Mouse (Mus musculus): ENCODE data around the gene Cbx1.
A peak's percentile ranks its signal among the peaks of the same experiment; 100 is the strongest.

The Cbx1 gene

GRCm38 (mm10) chr11:96788871-96789795 lies at the start of gene Cbx1:
Gene Cbx1 (plus strand): TSS chr11:96789127.
- peak; percentile 94 for DNase-seq

DNA sequence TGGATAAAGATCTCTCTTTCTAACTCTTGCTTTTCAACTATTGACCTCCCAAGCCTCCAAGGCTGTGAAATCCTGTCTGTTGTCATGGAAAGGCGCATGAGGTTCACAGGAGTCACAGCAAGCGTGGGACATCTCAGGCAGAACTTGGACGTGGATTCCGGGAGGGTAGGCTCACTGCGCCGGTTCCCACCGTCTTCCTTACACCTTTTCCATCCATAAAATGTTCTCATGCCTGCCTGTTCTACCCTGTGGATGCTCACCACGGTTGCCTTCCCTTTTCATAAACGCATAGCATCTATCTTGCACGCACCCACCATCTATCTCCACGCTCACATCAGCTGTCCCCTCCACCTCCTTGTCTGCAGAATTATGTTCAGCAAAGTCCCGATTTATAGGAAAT lies 48.1 kb upstream of the Cbx1 start:
- no peak for DNase-seq

GRCm38 (mm10) chr11:96741995-96742394 lies 46.9 kb upstream of the Cbx1 start:
- DNase-seq, result no peak

- DNase-seq, result no peak
Observed at GRCm38 (mm10) chr11:96743000-96743399, 45.9 kb upstream of the Cbx1 start.

DNA sequence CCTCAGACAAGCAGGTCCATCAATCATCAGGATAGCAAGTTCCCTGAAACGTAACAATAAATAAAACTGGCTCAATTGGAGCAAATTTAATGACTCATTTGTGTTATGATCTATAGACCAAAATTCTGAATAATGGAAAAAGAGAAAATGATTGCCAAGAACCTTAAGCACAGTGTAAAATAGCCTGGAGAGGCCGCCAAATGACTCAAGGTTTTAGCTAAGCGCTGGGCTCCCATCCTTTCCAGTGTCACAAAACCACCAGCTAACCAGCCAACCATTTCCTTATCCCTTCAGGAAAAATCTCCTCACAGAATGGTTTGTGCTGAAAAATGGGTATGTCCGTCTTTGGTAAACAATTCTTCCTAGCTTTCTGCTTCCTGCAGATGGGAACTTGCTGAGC lies 45.0 kb upstream of the Cbx1 start:
- DNase-seq, result no peak

GRCm38 (mm10) chr11:96746648-96747047 lies 42.3 kb upstream of the Cbx1 start:
- DNase-seq, result no peak

DNA sequence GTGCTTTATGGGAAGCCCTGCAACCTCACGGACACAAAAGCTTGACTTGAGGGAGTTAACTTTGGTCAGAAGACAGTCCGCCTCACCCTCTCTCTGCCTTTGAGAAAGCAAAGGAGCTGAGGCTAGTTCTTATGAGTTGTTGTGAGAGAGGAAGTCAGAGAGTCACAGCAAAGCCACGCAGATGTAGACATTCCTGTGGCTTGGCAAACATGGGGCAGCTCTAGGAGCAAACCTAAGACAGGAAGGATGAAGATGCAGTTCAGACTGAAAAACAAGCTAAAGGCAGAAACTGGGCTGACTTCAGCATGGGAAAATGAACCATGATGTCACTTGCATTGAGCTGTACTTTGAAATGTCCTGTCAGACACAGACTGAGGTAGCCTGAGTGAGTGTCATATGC lies 41.4 kb upstream of the Cbx1 start:
- DNase-seq, result no peak

DNA sequence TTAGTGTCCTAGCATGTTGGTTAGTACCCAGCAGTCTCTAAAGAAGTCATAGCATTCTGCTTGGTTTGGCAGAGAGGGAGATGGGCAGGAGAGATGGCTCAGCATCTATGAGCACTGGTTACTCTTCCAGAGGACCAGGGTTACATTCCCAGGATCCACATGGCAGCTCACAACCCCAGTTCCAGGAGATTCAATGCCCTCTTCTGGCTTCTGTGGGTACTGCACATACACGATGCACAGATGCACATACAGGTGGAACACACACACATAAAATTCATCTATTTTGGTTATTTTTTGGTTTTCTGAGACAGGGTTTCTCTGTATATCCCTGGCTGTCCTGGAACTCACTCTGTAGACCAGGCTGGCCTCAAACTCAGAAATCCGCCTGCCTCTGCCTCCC lies 33.6 kb upstream of the Cbx1 start:
- DNase-seq, result no peak

DNA sequence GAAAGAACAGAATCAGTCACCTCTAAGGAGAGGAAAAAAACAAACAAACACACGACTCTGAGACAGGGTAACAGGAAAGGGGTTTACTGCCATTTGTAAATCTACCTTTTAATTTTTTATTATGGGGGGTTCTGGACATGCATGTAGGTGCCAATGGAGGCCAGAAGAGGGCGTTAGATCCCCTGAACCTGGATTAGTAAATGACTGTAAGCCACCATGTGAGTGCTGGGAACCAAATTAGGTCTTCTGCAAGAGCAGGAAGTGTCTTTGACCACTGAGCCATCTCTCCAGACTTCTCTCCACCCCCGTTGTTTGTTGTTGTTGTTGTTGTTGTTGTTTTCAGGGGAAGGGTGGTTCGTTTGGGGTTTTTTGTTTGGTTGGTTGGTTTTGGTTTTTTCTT lies 31.5 kb upstream of the Cbx1 start:
- DNase-seq, result no peak

DNA sequence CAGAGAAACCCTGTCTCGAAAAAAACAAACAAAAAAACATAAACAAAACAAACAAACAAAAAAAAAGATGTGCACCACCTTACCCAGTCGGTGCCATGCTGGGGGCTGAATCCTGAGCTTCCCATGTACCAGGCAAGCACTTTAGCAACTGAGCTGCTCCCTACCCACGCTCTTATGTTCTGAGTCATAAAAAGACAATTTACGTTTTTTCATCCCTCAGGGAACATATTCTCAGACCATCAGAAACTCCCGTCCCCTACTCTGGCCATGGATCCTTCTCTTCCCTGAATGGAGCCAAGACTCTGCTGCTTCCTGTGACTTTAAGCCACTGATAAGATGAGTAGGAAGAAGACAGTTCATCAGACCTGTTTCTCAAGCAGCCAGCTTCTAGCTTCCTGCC lies 30.5 kb upstream of the Cbx1 start:
- no peak for DNase-seq

DNA sequence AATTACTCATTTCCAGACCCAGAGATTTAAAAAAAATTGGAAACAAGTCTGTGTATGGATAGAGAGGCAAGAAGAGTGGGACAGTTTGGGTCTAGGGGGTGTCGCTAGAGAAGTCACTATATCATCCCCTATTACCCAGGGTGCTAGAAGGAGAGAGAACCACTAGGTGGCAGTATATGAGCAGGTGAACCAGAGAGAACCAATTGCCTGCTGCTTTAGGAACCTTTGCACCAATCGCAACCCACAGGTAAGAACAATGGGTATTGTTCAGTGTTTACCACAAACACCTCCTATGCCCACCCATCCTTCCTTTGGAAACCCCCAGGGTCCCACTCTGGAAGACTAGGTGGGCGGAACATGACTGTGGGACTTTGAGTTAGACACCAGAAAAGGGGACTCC lies 28.9 kb upstream of the Cbx1 start:
- DNase-seq, result peak; percentile 84

GRCm38 (mm10) chr11:96761984-96762383 lies 26.9 kb upstream of the Cbx1 start:
- no peak for DNase-seq

GRCm38 (mm10) chr11:96762742-96763470 lies 26.0 kb upstream of the Cbx1 start:
- no peak for DNase-seq

DNA sequence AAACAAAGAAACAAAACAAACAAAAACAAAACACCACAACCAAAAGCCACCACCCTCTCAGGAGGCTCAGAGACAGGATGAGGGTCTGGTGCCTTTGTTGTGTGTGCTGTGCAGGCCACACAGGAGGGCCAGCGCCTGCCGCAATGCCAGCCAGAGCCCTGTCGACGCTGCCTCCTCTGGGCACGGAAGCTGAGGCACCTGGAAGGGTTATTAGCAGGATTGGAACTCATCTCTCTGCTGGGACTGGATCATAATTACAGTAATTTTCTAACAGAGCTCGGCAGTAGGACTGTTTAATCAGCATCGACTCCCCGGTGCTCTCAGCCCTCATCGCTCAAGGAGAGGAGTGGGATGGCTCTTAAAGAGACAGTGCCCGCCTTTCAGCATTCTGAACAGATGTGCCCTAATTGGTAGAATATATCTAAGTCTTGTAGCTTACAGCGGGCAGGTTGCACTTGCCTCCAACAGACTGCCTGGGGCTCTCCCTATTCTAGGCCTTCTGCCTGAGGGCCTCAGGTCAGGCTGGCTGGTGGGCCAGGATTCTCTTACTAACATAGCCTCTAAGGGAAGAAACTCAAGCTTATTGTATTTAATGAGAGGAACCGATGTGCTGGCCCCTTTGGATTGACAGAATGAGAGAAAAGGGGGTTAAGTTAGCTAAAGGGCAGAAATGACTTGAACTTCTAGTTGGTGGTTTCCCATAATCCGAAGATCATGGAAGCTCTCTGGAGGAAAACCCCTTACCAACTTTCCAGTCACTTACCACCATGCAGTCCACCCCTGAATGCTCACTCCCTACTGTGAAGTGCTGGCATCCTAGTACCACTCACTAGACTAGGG lies 24.2 kb upstream of the Cbx1 start:
- no peak for DNase-seq

DNA sequence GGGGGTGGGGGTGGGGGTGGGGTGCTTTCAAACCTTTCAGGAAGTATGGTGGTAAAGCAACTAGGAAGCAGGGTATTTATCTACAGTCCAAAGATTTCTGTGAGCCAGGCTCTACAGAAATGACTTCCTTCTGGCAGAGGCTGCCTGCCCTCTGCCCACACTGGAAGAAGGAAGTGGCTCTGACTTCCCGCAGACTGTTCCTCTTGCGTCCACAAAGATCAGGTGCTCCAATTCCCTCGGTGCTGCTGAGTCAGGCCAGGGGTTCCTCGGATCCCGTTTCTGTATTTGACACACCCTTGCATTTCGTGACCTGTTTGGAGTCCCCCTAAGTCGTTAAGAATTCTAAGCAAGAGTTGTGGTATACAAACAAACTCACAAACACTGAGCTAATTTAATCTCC lies 23.3 kb upstream of the Cbx1 start:
- no peak for DNase-seq

GRCm38 (mm10) chr11:96766555-96766954 lies 22.4 kb upstream of the Cbx1 start:
- no peak for DNase-seq

DNA sequence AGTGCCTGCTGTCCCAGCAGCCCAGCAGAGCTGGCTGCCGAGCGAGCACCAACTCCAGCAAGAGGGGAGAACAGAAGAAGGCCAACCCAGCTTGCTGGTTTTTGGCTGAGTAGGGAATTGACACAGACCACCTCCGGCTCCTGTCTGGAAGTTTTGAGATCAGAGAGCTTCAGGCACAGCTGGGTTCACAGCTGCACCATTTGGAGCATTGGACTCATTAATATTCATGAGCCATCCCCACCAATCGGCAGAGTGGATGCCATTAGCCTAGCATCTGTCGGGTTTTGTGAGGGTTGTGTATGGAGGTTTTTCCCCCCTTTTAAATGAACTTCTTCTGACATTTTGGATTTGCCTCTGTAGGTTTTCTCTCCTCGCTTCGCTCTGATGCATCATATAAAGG lies 21.8 kb upstream of the Cbx1 start:
- DNase-seq, result no peak

DNA sequence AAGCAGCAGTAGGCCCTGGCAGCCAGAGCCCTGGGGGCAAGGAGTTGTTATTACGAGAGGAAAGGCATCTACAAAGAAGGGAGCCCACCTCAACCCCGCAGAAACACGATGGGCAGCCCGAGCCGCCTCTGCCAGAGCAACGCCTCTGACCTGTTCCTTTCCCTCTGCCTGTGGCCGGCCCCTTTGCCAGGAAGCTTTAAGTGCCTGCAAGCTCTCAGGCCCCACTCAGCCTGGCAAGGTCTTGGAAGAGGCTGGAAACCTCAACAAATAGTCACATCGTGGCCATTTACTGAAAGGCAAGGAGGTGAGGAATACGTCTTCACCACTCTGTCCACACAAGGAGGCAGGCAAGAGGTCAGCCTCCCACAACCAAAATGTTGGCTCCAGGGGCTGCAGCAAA lies 20.7 kb upstream of the Cbx1 start:
- DNase-seq, result no peak

DNA sequence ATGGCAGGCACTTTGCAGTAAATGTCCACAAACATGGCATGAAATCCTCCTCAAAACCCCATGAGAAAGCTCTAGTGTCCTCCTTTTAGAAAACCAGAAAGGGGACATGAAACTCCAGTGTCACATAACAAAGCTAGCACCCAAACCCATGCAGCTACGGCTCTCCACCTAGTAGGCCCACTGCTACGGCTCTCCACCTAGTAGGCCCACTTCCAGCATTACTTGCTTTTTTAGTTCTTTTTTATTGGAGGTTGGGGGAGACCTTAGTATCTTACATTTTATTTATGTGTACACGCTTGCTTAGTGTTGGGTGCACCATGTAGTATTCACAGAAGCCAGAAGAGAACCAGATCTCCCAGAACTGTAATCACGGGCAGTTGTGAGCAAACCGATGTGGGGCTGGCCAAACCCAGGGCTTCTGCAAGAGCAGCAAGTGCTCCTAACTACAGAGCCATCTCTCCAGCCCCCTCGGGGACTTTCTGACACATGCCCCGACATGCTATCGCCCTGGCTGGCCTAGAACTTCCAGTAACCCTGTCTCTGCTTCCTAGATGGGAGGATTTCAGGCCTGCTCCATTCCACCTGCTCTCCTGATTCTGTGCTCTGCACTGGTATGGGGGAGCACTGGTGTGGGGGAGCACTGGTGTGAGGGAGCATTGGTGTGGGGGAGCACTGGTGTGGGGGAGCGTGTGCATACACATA lies 17.5 kb upstream of the Cbx1 start:
- DNase-seq, result no peak

DNA sequence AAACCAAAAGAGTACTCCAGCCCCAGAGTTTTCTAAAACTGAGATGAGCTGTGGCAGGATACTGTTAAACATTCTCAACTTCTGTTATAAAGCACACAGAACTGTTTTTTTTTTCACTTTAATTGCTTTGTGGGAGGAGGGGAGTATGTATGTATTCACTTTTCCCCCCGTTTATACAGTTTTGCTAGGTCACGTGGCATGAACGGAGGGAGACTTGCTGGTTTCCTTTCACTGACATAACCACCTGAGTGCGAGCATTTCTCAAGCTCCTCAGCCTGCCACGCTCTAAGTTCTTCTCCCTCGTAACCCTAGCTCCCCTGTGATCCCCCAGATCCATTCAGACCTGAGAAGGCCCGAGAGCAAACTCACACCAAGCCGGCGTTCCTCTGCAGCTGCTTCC lies 16.5 kb upstream of the Cbx1 start:
- no peak for DNase-seq

- DNase-seq, result no peak
Observed at GRCm38 (mm10) chr11:96774536-96774935, 14.4 kb upstream of the Cbx1 start.

GRCm38 (mm10) chr11:96775063-96775462 lies 13.9 kb upstream of the Cbx1 start:
- DNase-seq, result no peak

GRCm38 (mm10) chr11:96775665-96776064 lies 13.3 kb upstream of the Cbx1 start:
- DNase-seq, result no peak

All from kidney, adult 9 months (tissue).